Mouse (Mus musculus): ENCODE results near the gene Fgfr3. TPM values are rescaled to one million over a fixed set of nuclear protein-coding genes. Genes with fewer than 3 reads are reported as not detected.

Gene Fgfr3
- polyA plus RNA-seq, 1 experiment from 2014 or later = 64.4 TPM

GRCm38 (mm10) chr5:33696430-33696829 is 25.0 kb upstream of the Fgfr3 start:
- peak overlapping the region; percentile 78 for H3K9ac ChIP-seq (ENCODE audit: low read length)
- H3K4me2 ChIP-seq (ENCODE audit: low read depth, low read length) = peak overlapping the region; percentile 87
- H3K36me3 ChIP-seq (ENCODE audit: control insufficient read depth, insufficient read depth, low read length) = no peaks in the 10 kb centered on the region
- WGBS = 56% methylated on average over 5 of the region's 5 CpGs
- no peaks in the 10 kb centered on the region for H3K9me3 ChIP-seq (ENCODE audit: control insufficient read depth, low read length)
- peak; percentile 69 for ATAC-seq (ENCODE audit: low read depth)
- H3K27ac ChIP-seq (ENCODE audit: low read length) = peak overlapping the region; percentile 98
- peaks cover 66% of the 10 kb centered on the region for H3K4me1 ChIP-seq (replicated peaks; ENCODE audit: control insufficient read depth, insufficient read depth, low read length)
- no peaks in the 10 kb centered on the region; the same call in 1 of the 2 replicates for H3K27me3 ChIP-seq (ENCODE audit: control insufficient read depth, insufficient read depth, low read depth, low read length)
- H3K4me3 ChIP-seq (ENCODE audit: low read length) = 0 out of 2 replicates have a peak overlapping the region, but pooled peaks have one; percentile 4

GRCm38 (mm10) chr5:33697534-33697933 is 23.9 kb upstream of the Fgfr3 start:
- H3K4me3 ChIP-seq (ENCODE audit: low read length) = no peak overlapping the region
- H3K4me2 ChIP-seq (ENCODE audit: low read depth, low read length) = no peak overlapping the region
- WGBS = 52% methylated on average over 1 of the region's 1 CpGs
- H3K9ac ChIP-seq (ENCODE audit: low read length) = peak overlapping the region; percentile 53
- H3K27me3 ChIP-seq (ENCODE audit: control insufficient read depth, insufficient read depth, low read depth, low read length) = no peaks in the 10 kb centered on the region; the same call in 1 of the 2 replicates
- no peaks in the 10 kb centered on the region for H3K9me3 ChIP-seq (ENCODE audit: control insufficient read depth, low read length)
- H3K36me3 ChIP-seq (ENCODE audit: control insufficient read depth, insufficient read depth, low read length) = no peaks in the 10 kb centered on the region
- peaks cover 66% of the 10 kb centered on the region for H3K4me1 ChIP-seq (replicated peaks; ENCODE audit: control insufficient read depth, insufficient read depth, low read length)
- peak overlapping the region; percentile 98 for H3K27ac ChIP-seq (ENCODE audit: low read length)
- ATAC-seq (ENCODE audit: low read depth) = no peak

- 23% methylated on average over 13 of the region's 13 CpGs for WGBS
- no peak for ATAC-seq (ENCODE audit: low read depth)
- Histone ChIP-seq H3K9ac (ENCODE audit: low read length) (peak overlapping the region; percentile 53), H3K36me3 (ENCODE audit: control insufficient read depth, insufficient read depth, low read length) (no peaks in the 10 kb centered on the region), H3K4me3 (ENCODE audit: low read length) (no peak overlapping the region), H3K27ac (ENCODE audit: low read length) (peak overlapping the region; percentile 98), H3K4me1 (replicated peaks; ENCODE audit: control insufficient read depth, insufficient read depth, low read length) (peaks cover 64% of the 10 kb centered on the region), H3K4me2 (ENCODE audit: low read depth, low read length) (peak overlapping the region; percentile 30; the same call in 1 of the 2 replicates), H3K9me3 (ENCODE audit: control insufficient read depth, low read length) (no peaks in the 10 kb centered on the region), H3K27me3 (ENCODE audit: control insufficient read depth, insufficient read depth, low read depth, low read length) (no peaks in the 10 kb centered on the region; the same call in 1 of the 2 replicates)
Measured at GRCm38 (mm10) chr5:33697947-33698512, 23.4 kb upstream of the Fgfr3 start.

- Histone ChIP-seq H3K27me3 (ENCODE audit: control insufficient read depth, insufficient read depth, low read depth, low read length) (no peaks in the 10 kb centered on the region; the same call in 1 of the 2 replicates), H3K4me1 (replicated peaks; ENCODE audit: control insufficient read depth, insufficient read depth, low read length) (peaks cover 60% of the 10 kb centered on the region), H3K4me2 (ENCODE audit: low read depth, low read length) (no peak overlapping the region), H3K9ac (ENCODE audit: low read length) (peak overlapping the region; percentile 53; the same call in 1 of the 2 replicates), H3K9me3 (ENCODE audit: control insufficient read depth, low read length) (no peaks in the 10 kb centered on the region), H3K36me3 (ENCODE audit: control insufficient read depth, insufficient read depth, low read length) (no peaks in the 10 kb centered on the region), H3K27ac (ENCODE audit: low read length) (peak overlapping the region; percentile 98), H3K4me3 (ENCODE audit: low read length) (no peak overlapping the region)
- WGBS = 89% methylated on average over 5 of the region's 5 CpGs
- no peak for ATAC-seq (ENCODE audit: low read depth)
Measured at GRCm38 (mm10) chr5:33698669-33699068, 22.8 kb upstream of the Fgfr3 start.

GRCm38 (mm10) chr5:33700010-33700409 is 21.5 kb upstream of the Fgfr3 start:
- H3K36me3 ChIP-seq (ENCODE audit: control insufficient read depth, insufficient read depth, low read length) = no peaks in the 10 kb centered on the region
- ATAC-seq (ENCODE audit: low read depth) = no peak
- H3K27ac ChIP-seq (ENCODE audit: low read length) = no peak overlapping the region
- no peak overlapping the region for H3K9ac ChIP-seq (ENCODE audit: low read length)
- peaks cover 59% of the 10 kb centered on the region for H3K4me1 ChIP-seq (replicated peaks; ENCODE audit: control insufficient read depth, insufficient read depth, low read length)
- 16% methylated on average over 13 of the region's 13 CpGs for WGBS
- H3K27me3 ChIP-seq (ENCODE audit: control insufficient read depth, insufficient read depth, low read depth, low read length) = no peaks in the 10 kb centered on the region; the same call in 1 of the 2 replicates
- no peak overlapping the region for H3K4me3 ChIP-seq (ENCODE audit: low read length)
- no peaks in the 10 kb centered on the region for H3K9me3 ChIP-seq (ENCODE audit: control insufficient read depth, low read length)
- H3K4me2 ChIP-seq (ENCODE audit: low read depth, low read length) = no peak overlapping the region

- Histone ChIP-seq H3K27ac (ENCODE audit: low read length) (peak overlapping the region; percentile 32), H3K27me3 (ENCODE audit: control insufficient read depth, insufficient read depth, low read depth, low read length) (no peaks in the 10 kb centered on the region), H3K9ac (ENCODE audit: low read length) (no peak overlapping the region), H3K4me2 (ENCODE audit: low read depth, low read length) (no peak overlapping the region), H3K9me3 (ENCODE audit: control insufficient read depth, low read length) (no peaks in the 10 kb centered on the region), H3K36me3 (ENCODE audit: control insufficient read depth, insufficient read depth, low read length) (no peaks in the 10 kb centered on the region), H3K4me3 (ENCODE audit: low read length) (no peak overlapping the region), H3K4me1 (replicated peaks; ENCODE audit: control insufficient read depth, insufficient read depth, low read length) (peaks cover 67% of the 10 kb centered on the region)
- no peak for ATAC-seq (ENCODE audit: low read depth)
- 66% methylated on average over 11 of the region's 11 CpGs for WGBS
Measured at GRCm38 (mm10) chr5:33701832-33702231, 19.6 kb upstream of the Fgfr3 start.

- WGBS = 50% methylated on average over 8 of the region's 8 CpGs
- no peak overlapping the region for H3K27ac ChIP-seq (ENCODE audit: low read length)
- peaks cover 60% of the 10 kb centered on the region for H3K4me1 ChIP-seq (replicated peaks; ENCODE audit: control insufficient read depth, insufficient read depth, low read length)
- H3K36me3 ChIP-seq (ENCODE audit: control insufficient read depth, insufficient read depth, low read length) = no peaks in the 10 kb centered on the region
- no peaks in the 10 kb centered on the region for H3K9me3 ChIP-seq (ENCODE audit: control insufficient read depth, low read length)
- no peak for ATAC-seq (ENCODE audit: low read depth)
- no peak overlapping the region for H3K4me3 ChIP-seq (ENCODE audit: low read length)
- no peak overlapping the region for H3K4me2 ChIP-seq (ENCODE audit: low read depth, low read length)
- no peak overlapping the region for H3K9ac ChIP-seq (ENCODE audit: low read length)
- H3K27me3 ChIP-seq (ENCODE audit: control insufficient read depth, insufficient read depth, low read depth, low read length) = no peaks in the 10 kb centered on the region
Measured at GRCm38 (mm10) chr5:33703999-33704398, 17.5 kb upstream of the Fgfr3 start.

- WGBS = 6% methylated on average over 11 of the region's 11 CpGs
- Histone ChIP-seq H3K4me3 (ENCODE audit: low read length) (no peak overlapping the region), H3K4me2 (ENCODE audit: low read depth, low read length) (no peak overlapping the region), H3K9ac (ENCODE audit: low read length) (peak overlapping the region; percentile 36; the same call in 1 of the 2 replicates), H3K27ac (ENCODE audit: low read length) (peak overlapping the region; percentile 71), H3K36me3 (ENCODE audit: control insufficient read depth, insufficient read depth, low read length) (no peaks in the 10 kb centered on the region), H3K27me3 (ENCODE audit: control insufficient read depth, insufficient read depth, low read depth, low read length) (no peaks in the 10 kb centered on the region), H3K9me3 (ENCODE audit: control insufficient read depth, low read length) (no peaks in the 10 kb centered on the region), H3K4me1 (replicated peaks; ENCODE audit: control insufficient read depth, insufficient read depth, low read length) (peaks cover 57% of the 10 kb centered on the region)
- peak; percentile 49 for ATAC-seq (ENCODE audit: low read depth)
Measured at GRCm38 (mm10) chr5:33704945-33705611, 16.4 kb upstream of the Fgfr3 start.

- H3K4me1 ChIP-seq (replicated peaks; ENCODE audit: control insufficient read depth, insufficient read depth, low read length) = peaks cover 51% of the 10 kb centered on the region
- no peak overlapping the region for H3K4me2 ChIP-seq (ENCODE audit: low read depth, low read length)
- no peaks in the 10 kb centered on the region for H3K9me3 ChIP-seq (ENCODE audit: control insufficient read depth, low read length)
- 36% methylated on average over 9 of the region's 9 CpGs for WGBS
- H3K36me3 ChIP-seq (ENCODE audit: control insufficient read depth, insufficient read depth, low read length) = no peaks in the 10 kb centered on the region
- peak; percentile 5; the same call in 1 of the 2 replicates for ATAC-seq (ENCODE audit: low read depth)
- H3K27me3 ChIP-seq (ENCODE audit: control insufficient read depth, insufficient read depth, low read depth, low read length) = no peaks in the 10 kb centered on the region
- no peak overlapping the region for H3K4me3 ChIP-seq (ENCODE audit: low read length)
- peak overlapping the region; percentile 36; the same call in 1 of the 2 replicates for H3K9ac ChIP-seq (ENCODE audit: low read length)
- peak overlapping the region; percentile 71 for H3K27ac ChIP-seq (ENCODE audit: low read length)
Measured at GRCm38 (mm10) chr5:33705612-33706349, 15.7 kb upstream of the Fgfr3 start.
